Mouse (Mus musculus): ENCODE measurements at regions not wholly inside any gene's neighbourhood (a gene's known extent, or its start where the extent isn't known, plus 50 kb on each side); places are given as distances from the start of the nearest gene placed in this dataset.

- ChIA-PET CTCF (interaction anchor here in 1 of 4 experiments (0.5 kb wide), 1 partner anchor 1292 kb away, joined by 5 read pairs; no protein-coding TSS in a partner anchor), POLR2A (no interaction called here)
These were observed 89.6 kb upstream of the Dio3 start for GRCm38 (mm10) chr12:110189329-110189642.

GRCm38 (mm10) chr12:110192186-110192585, 86.7 kb upstream of the Dio3 start:
- CTCF ChIA-PET: interaction anchor here in 1 of 4 experiments (0.6 kb wide), 1 partner anchor 141 kb away, joined by 5 read pairs; no protein-coding TSS in a partner anchor

DNA sequence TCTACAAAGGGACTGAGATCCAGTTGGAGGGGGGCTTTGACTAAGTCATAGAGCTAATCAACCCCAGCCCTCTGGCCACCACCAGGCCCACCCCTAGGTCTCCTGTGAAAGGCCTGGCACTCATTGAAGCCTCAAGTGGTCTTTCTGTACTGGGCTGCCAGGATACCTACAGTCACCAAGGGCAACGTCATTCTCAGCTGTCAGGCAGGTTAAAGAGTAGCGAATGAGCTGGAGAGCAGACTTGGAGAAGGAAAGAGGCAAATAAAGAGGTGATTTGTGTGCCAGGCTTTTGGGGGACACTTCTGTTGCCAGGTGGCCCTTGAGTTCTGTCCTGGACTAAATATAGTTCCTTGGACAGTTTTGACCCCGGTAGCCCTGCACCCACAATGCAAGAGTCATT, 81.5 kb upstream of the Dio3 start:
- CTCF ChIA-PET: interaction anchor here in 2 of 4 experiments (0.5 to 0.7 kb wide), 2 partner anchors 137 to 249 kb away, joined by 3 read pairs; no protein-coding TSS in a partner anchor
- POLR2A ChIA-PET: no interaction called here

More at GRCm38 (mm10) chr12:110192186-110192585, 86.7 kb upstream of the Dio3 start:
- POLR2A ChIA-PET: interaction anchor here in 1 of 4 experiments (0.5 to 1.1 kb wide), 2 partner anchors 11 to 90 kb away, joined by 3 to 4 read pairs; no protein-coding TSS in a partner anchor

DNA sequence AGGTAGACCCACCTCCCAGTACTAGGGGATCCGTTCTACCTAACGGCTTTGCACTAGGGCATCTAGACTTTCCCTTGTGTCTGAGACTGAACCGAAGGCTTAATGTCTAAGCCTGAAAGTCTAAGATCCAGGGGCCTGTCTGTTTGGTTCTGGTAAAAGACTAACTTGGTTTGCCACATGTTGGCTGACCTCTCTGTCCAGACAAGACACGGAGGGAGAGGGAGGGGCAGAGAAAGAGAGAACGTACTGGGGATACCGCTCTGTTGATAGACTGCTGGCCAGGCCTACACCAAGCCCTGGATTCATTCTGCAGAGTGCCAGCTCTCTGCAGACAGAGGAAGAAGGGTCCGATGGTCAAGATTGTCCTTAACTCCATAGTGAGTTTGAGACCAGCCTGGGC, 78.4 kb upstream of the Dio3 start:
- ChIA-PET POLR2A (no interaction called here), CTCF (no interaction called here)

DNA sequence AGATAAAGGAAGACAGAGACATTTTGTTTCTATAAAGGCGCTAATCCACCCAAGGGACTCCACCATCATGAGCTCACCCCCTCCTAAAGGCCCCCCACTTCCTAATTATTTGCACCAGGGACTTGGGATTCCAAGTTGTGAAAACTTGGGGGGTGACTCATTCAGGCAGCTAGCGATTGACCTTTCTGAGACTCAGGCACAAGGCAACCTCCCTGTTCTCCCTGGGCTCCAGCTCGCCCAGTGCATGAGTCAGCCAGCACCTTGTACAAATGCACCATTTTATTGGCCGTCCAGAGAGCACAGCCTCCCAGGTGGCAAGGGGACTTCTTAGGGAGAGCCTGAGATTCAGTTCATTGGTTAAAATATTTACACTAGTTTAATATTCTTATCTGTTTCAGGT, 78.0 kb upstream of the Dio3 start:
- POLR2A ChIA-PET: no interaction called here
- CTCF ChIA-PET: no interaction called here

- ChIA-PET CTCF (no interaction called here), POLR2A (interaction anchor here in 2 of 4 experiments (0.9 to 1.7 kb wide), 3 partner anchors 11 to 70 kb away, joined by 3 read pairs; no protein-coding TSS in a partner anchor)
These were observed 75.4 kb upstream of the Dio3 start for GRCm38 (mm10) chr12:110203271-110204014.

DNA sequence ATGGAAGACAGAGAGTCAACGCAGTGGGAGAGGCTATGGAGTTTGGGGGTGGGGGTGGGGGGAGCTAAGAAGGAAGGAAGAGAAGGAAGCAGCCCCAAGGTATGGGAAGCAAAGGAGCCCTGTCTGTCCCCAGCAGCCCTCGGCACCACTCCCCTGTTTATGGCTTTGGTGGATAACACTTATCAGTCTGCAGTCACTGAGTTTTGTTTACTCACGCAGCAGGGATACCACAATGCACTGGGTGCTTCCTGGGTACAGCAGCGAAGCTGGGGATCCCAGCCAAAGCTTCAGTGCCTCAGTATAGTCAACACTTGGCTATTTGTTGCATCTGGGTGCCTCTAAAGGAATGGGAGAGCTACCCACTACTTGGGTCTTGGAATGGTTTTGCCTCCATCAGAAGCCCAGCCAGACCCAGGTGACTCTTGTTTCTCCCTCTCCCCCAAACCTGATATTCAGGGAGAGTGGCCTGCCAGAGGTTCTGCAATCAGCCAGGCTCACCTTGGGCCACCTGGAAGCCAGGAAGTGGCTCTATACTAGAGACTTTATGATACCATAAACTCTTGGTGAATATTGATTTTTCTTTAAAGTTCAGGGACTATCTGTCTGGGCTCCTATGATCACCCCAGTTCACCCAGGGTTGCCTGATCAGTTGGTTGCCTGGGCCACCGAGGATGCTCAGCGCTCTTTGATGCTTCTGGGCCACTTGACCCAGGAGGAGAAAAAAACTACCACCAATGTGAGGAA, 74.5 kb upstream of the Dio3 start:
- ChIA-PET CTCF (interaction anchor here in 1 of 4 experiments (0.5 kb wide), 1 partner anchor 653 kb away, joined by 7 read pairs; no protein-coding TSS in a partner anchor), POLR2A (interaction anchor here in 1 of 4 experiments (1.7 kb wide), 1 partner anchor 15 kb away, joined by 3 read pairs; no protein-coding TSS in a partner anchor)

DNA sequence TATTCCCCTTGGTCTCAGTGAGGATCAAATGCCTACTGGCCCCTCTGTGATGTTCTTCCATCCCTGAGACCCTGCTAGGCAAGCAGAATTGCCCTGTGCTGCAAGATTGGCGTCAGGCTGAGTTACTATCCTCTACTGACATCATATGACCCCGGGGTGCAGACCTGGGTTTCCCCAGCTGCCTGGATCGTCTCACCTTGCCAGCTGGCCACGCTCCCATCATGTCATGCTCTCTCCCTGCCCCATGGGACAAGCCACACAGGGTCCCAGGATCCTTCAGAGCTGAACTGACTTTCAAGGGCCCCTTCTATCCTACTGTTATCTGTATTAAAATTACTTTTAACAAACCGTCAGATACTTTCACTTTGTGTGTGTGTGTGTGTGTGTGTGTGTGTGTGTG, 72.6 kb upstream of the Dio3 start:
- ChIA-PET CTCF (no interaction called here), POLR2A (no interaction called here)

- CTCF ChIA-PET: no interaction called here
These were observed 72.1 kb upstream of the Dio3 start for GRCm38 (mm10) chr12:110206812-110207211.

GRCm38 (mm10) chr12:110207246-110207852, 71.5 kb upstream of the Dio3 start:
- ChIA-PET CTCF (interaction anchor here in 1 of 4 experiments (0.7 kb wide), 1 partner anchor 56 kb away, joined by 14 read pairs; no protein-coding TSS in a partner anchor), POLR2A (interaction anchor here in 1 of 4 experiments (0.7 to 1.1 kb wide), 2 partner anchors 10 to 73 kb away, joined by 3 to 5 read pairs; no protein-coding TSS in a partner anchor)

More at GRCm38 (mm10) chr12:110206812-110207211, 72.1 kb upstream of the Dio3 start:
- POLR2A ChIA-PET: interaction anchor here in 1 of 4 experiments (1.1 kb wide), 1 partner anchor 11 kb away, joined by 3 read pairs; no protein-coding TSS in a partner anchor

- POLR2A ChIA-PET: interaction anchor here in 2 of 4 experiments (0.5 to 0.6 kb wide), 2 partner anchors 16 to 437 kb away, joined by 3 to 4 read pairs; no protein-coding TSS in a partner anchor
These were observed 66.2 kb upstream of the Dio3 start for GRCm38 (mm10) chr12:110212716-110213115.

GRCm38 (mm10) chr12:110214833-110215232, 64.0 kb upstream of the Dio3 start:
- CTCF ChIA-PET: no interaction called here
- POLR2A ChIA-PET: interaction anchor here in 1 of 4 experiments (0.7 kb wide), 1 partner anchor 159 kb away, joined by 3 read pairs; no protein-coding TSS in a partner anchor

More at GRCm38 (mm10) chr12:110212716-110213115, 66.2 kb upstream of the Dio3 start:
- CTCF ChIA-PET: no interaction called here

- ChIA-PET CTCF (no interaction called here), POLR2A (no interaction called here)
These were observed 63.6 kb upstream of the Dio3 start for GRCm38 (mm10) chr12:110215311-110215710.

- CTCF ChIA-PET: no interaction called here
- POLR2A ChIA-PET: interaction anchor here in 1 of 4 experiments (1.2 kb wide), 1 partner anchor 16 kb away, joined by 3 read pairs; no protein-coding TSS in a partner anchor
These were observed 59.1 kb upstream of the Dio3 start for GRCm38 (mm10) chr12:110219750-110220149.

GRCm38 (mm10) chr12:110220516-110220915, 58.4 kb upstream of the Dio3 start:
- POLR2A ChIA-PET: no interaction called here
- CTCF ChIA-PET: no interaction called here

- ChIA-PET POLR2A (no interaction called here), CTCF (no interaction called here)
These were observed 57.7 kb upstream of the Dio3 start for GRCm38 (mm10) chr12:110221184-110221583.

DNA sequence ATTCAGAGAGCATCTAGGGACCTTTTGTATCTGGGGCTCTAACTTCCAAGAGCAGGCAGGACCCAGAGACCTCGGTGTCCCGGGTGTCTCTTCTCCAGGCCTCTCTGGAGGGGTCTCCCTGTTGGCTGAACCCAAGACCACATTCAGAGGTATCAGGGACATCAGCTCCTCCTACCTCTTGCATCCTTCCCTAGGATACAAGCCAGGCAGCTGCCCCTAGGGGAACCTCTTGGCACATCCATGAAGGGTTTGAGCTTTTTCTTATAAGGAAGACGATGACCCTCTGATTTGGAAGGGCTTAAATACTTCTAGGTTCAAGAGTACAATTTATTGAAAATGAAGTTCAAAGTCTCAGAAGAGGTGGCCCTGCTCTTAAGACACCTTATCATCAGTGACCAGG, 57.2 kb upstream of the Dio3 start:
- ChIA-PET CTCF (no interaction called here), POLR2A (no interaction called here)

- ChIA-PET POLR2A (no interaction called here), CTCF (interaction anchor here in 2 of 4 experiments (0.7 to 1.3 kb wide), 2 partner anchors 174 to 359 kb away, joined by 3 read pairs; no protein-coding TSS in a partner anchor)
These were observed 54.6 kb upstream of the Dio3 start for GRCm38 (mm10) chr12:110224250-110224649.

DNA sequence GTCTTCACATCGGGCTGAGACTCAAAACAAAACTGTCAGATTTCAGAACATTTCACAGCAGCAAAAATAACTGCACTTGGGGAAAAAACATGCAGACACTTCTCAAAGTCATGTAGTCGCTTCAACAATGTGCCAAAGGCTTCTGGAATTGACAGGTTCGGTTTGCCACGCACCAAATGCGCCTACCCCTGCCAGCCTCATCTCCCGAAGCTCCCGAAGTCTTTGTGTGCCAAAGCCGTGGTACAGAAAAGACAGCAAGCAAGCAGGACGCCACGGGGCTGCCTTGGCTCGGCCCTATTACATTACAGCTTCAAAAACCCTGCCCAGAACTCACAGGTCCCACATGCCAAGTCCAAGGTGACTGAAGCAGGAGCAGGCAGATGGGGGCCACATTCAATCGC, 50.9 kb upstream of the Dio3 start:
- CTCF ChIA-PET: no interaction called here

More for the DNA sequence above, 50.9 kb upstream of the Dio3 start:
- POLR2A ChIA-PET: no interaction called here

Data from embryonic stem cell, embryonic (primary cell).